Mouse (Mus musculus): Measurements from ENCODE around the gene Sdc4.

DNA sequence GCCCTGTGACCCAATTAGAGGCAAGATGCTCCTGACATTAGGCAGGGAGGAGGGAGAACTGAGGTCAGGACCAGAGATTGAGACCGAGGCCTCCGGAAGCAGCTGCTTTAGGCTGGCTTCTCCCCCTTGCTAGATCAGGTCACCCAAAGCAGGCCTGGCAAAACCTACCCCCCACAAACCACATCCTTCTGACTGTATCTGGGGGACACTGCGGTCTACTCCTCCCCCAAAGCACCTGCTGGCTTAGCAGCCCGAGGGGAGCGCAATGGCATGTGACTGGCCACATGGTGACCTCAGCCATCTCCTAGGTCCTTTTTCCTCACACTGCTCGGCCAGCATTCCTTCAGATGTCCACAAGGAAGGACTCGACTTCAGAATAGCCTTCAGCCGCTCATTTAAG is 2.5 kb downstream of the Sdc4 start:
- TF ChIP-seq POLR2A (IDR thresholded peaks at IDR 0.05; ENCODE audit: control insufficient read depth in 1 of 2, insufficient read depth in 1 of 2, low read depth in 1 of 2, low read length in 2 of 2, poor library complexity in 1 of 2) (no peak), USF2 (IDR thresholded peaks at IDR 0.05; ENCODE audit: borderline replicate concordance in 1 of 2, insufficient read depth in 1 of 2, low read depth in 1 of 2, low read length in 2 of 2) (no peak), ZC3H11A (IDR thresholded peaks at IDR 0.05; ENCODE audit: low read depth, low read length) (no peak), TAL1 (IDR thresholded peaks at IDR 0.05; ENCODE audit: low read length) (no peak), POLR2AphosphoS5 (IDR thresholded peaks at IDR 0.05; ENCODE audit: borderline replicate concordance, low read depth, low read length) (no peak), USF1 (IDR thresholded peaks at IDR 0.05; ENCODE audit: low read depth, low read length) (no peak), CTCF (IDR thresholded peaks at IDR 0.05 in 2 of 3, conservative IDR thresholded peaks at IDR 0.05 in 1 of 3; ENCODE audit: control insufficient read depth in 1 of 3, insufficient read depth in 1 of 3, low read depth in 2 of 3, low read length in 3 of 3, poor library complexity in 1 of 3, severe bottlenecking in 1 of 3) (no peak)

All from MEL (cell line).